9 mouse cellular contexts compared by ENCODE assay signal in genomic region chr7:7121602-7121980, GRCm38 (mm10). TPM values are rescaled to one million over a fixed set of nuclear protein-coding genes. Genes with fewer than 3 reads are reported as not detected.
DNase-seq lines count a peak whose midpoint lies in the region; ATAC-seq lines count a peak whose summit lies in the region.
"Had no signal": no experiment of that assay in that cellular context is flagged by ENCODE, and none has a peak within 500 bp of the region (broad histone marks: within the 10 kb centered on the region; RNA-seq: fewer than 3 reads in every experiment).

No protein-coding gene starts in this region.

- H3K36me3 ChIP-seq in kidney, embryonic 14.5 days (ENCODE audit: control insufficient read depth, insufficient read depth, low read length), result no peaks in the 10 kb centered on the region
- peaks cover 27% of the 10 kb centered on the region for H3K36me3 ChIP-seq in embryonic facial prominence, embryonic 10.5 days (replicated peaks)
- H3K36me3 ChIP-seq in midbrain, embryonic 15.5 days (replicated peaks), result peaks cover 19% of the 10 kb centered on the region

- peak overlapping the region; percentile 69; the same call in 1 of the 2 replicates for H3K4me3 ChIP-seq in kidney, embryonic 14.5 days (ENCODE audit: low read length)
- peak overlapping the region; percentile 69 for H3K4me3 ChIP-seq in embryonic facial prominence, embryonic 10.5 days
- peak overlapping the region; percentile 68 for H3K4me3 ChIP-seq in midbrain, embryonic 15.5 days

- no peaks in the 10 kb centered on the region for H3K4me1 ChIP-seq in kidney, embryonic 14.5 days (ENCODE audit: control insufficient read depth, insufficient read depth, low read length)
- peaks cover 9% of the 10 kb centered on the region for H3K4me1 ChIP-seq in embryonic facial prominence, embryonic 10.5 days
- peaks cover 17% of the 10 kb centered on the region for H3K4me1 ChIP-seq in midbrain, embryonic 15.5 days

- no peak overlapping the region for H3K27ac ChIP-seq in kidney, embryonic 14.5 days (ENCODE audit: low read depth, low read length)
- no peak overlapping the region; the same call in 1 of the 2 replicates for H3K27ac ChIP-seq in embryonic facial prominence, embryonic 10.5 days (replicated peaks)
- no peak overlapping the region for H3K27ac ChIP-seq in midbrain, embryonic 15.5 days

- peak overlapping the region; percentile 50 for H3K4me2 ChIP-seq in kidney, embryonic 14.5 days (replicated peaks; ENCODE audit: low read depth, low read length)
- peak overlapping the region; percentile 79 for H3K4me2 ChIP-seq in midbrain, embryonic 15.5 days

- peak overlapping the region; percentile 31; the same call in 1 of the 2 replicates for H3K9ac ChIP-seq in kidney, embryonic 14.5 days (ENCODE audit: low read depth, low read length)
- no peak overlapping the region for H3K9ac ChIP-seq in midbrain, embryonic 15.5 days

- 57% methylated on average over 6 of the region's 6 CpGs for WGBS in kidney, embryonic 14.5 days
- 56% methylated on average over 6 of the region's 6 CpGs for WGBS in embryonic facial prominence, embryonic 10.5 days
- 56% methylated on average over 6 of the region's 6 CpGs for WGBS in midbrain, embryonic 15.5 days

- H3K27me3 ChIP-seq in kidney, embryonic 14.5 days (ENCODE audit: control insufficient read depth, insufficient read depth, low read length), result no peaks in the 10 kb centered on the region
- H3K27me3 ChIP-seq in embryonic facial prominence, embryonic 10.5 days (replicated peaks; ENCODE audit: low read depth, poor library complexity, severe bottlenecking), result no peaks in the 10 kb centered on the region
- H3K27me3 ChIP-seq in midbrain, embryonic 15.5 days (replicated peaks), result no peaks in the 10 kb centered on the region; the same call in 1 of the 2 replicates
- H3K27me3 ChIP-seq: Patski had no signal

- no peaks in the 10 kb centered on the region for H3K9me3 ChIP-seq in kidney, embryonic 14.5 days (ENCODE audit: control insufficient read depth, low read length)
- H3K9me3 ChIP-seq in embryonic facial prominence, embryonic 10.5 days, result 0 out of 2 replicates have a peak, but pooled peaks cover 3% of the 10 kb centered on the region
- no peaks in the 10 kb centered on the region for H3K9me3 ChIP-seq in midbrain, embryonic 15.5 days

- DNase-seq in kidney, adult 9 months, result no peak
- no peak for DNase-seq in embryonic facial prominence, embryonic 10.5 days (ENCODE audit: low spot score)
- no peak for DNase-seq in B cell, adult 2 months
- DNase-seq in layer of hippocampus, adult 11-12 months (ENCODE audit: low spot score), result no peak

- ATAC-seq in kidney, embryonic 14.5 days (ENCODE audit: low FRiP score, low TSS enrichment), result no peak
- ATAC-seq in inflammation-experienced regulatory T-cells, adult 6 months, result peak; percentile 6
- no peak for ATAC-seq in midbrain, embryonic 15.5 days (replicated peaks)
- ATAC-seq in cerebellum, adult (ENCODE audit: insufficient number of reproducible peaks, low FRiP score, low TSS enrichment), result no peak

RNA-seq across cellular contexts. Expression of gene Zfp954, which starts 0.3 kb away (rescaled TPM):
- polyA plus RNA-seq in kidney, embryonic 14.5 days (2014; fragmentation: Nextera tagmentation; extraction: Ambion mirVana), result 11.1 and 12.2 TPM in 2 replicates
- 14.1 and 14.7 TPM in 2 replicates for polyA plus RNA-seq in embryonic facial prominence, embryonic 10.5 days (2016; fragmentation: Nextera tagmentation; extraction: Ambion mirVana)
- polyA plus RNA-seq in inflammation-experienced regulatory T-cells, adult 6 months (2017; shearing (Covaris generic)), result 10 to 100 TPM; 24.7 to 37.2 (median 30.6) TPM
- polyA plus RNA-seq in midbrain, embryonic 15.5 days (2015; fragmentation: Nextera tagmentation; extraction: Ambion mirVana), result 23.2 and 24.8 TPM in 2 replicates

RNA-seq across cellular contexts. Expression of gene Zfp773, which starts 15.0 kb away (rescaled TPM):
- polyA plus RNA-seq in kidney, embryonic 14.5 days (2014; fragmentation: Nextera tagmentation; extraction: Ambion mirVana), result 0.83 and 2.4 TPM in 2 replicates
- polyA plus RNA-seq in embryonic facial prominence, embryonic 10.5 days (2016; fragmentation: Nextera tagmentation; extraction: Ambion mirVana), result 3.6 and 4.1 TPM in 2 replicates
- polyA plus RNA-seq in inflammation-experienced regulatory T-cells, adult 6 months (2017; shearing (Covaris generic)), result 10 to 100 TPM in 2 of 3 experiments, 1 to 10 TPM in 1; 7.6 to 19.3 (median 14.2) TPM
- polyA plus RNA-seq in midbrain, embryonic 15.5 days (2015; fragmentation: Nextera tagmentation; extraction: Ambion mirVana), result 19.7 and 20.5 TPM in 2 replicates

RNA-seq across cellular contexts. Expression of gene Zfp418, which starts 49.5 kb away (rescaled TPM):
- 2.2 and 3.5 TPM in 2 replicates for polyA plus RNA-seq in kidney, embryonic 14.5 days (2014; fragmentation: Nextera tagmentation; extraction: Ambion mirVana)
- polyA plus RNA-seq in embryonic facial prominence, embryonic 10.5 days (2016; fragmentation: Nextera tagmentation; extraction: Ambion mirVana), result 3.4 and 3.7 TPM in 2 replicates
- polyA plus RNA-seq in inflammation-experienced regulatory T-cells, adult 6 months (2017; shearing (Covaris generic)), result 1 to 10 TPM; 2.6 to 4.9 (median 3.1) TPM
- 4.0 and 4.5 TPM in 2 replicates for polyA plus RNA-seq in midbrain, embryonic 15.5 days (2015; fragmentation: Nextera tagmentation; extraction: Ambion mirVana)
